Mouse (Mus musculus) intestine, postnatal 0 days (tissue): Measurements from ENCODE around the gene Tdrd9. TPM values are rescaled to one million over a fixed set of nuclear protein-coding genes. Genes with fewer than 3 reads are reported as not detected.
A peak's percentile ranks its signal among the peaks of the same experiment; 100 is the strongest.

Experiments
- ATAC-seq: fragments of 200-750 bp; cut with Nextera tagmentation; 2 replicates; pipeline ENCODE4 v1.8.0; 2017; ENCODE audit warnings: mild to moderate bottlenecking, moderate TSS enrichment, moderate library complexity
- H3K27ac ChIP-seq: fragments of 300-500 bp; sonication (generic); 2 replicates; pipeline ENCODE4 v1.5.1; 2014; ENCODE audit warnings: mild to moderate bottlenecking, low read depth, low read length, moderate library complexity
- H3K27me3 ChIP-seq: fragments of 300-500 bp; sonication (generic); replicated peaks from 2 replicates; pipeline ENCODE4 v1.6.1; 2014; ENCODE audit warnings: low read length, mixed read lengths; ENCODE audit not compliant: control insufficient read depth, insufficient read depth
- H3K36me3 ChIP-seq: fragments of 300-500 bp; sonication (generic); 2 replicates; pipeline ENCODE4 v1.6.1; 2014; ENCODE audit warnings: mild to moderate bottlenecking, moderate library complexity; ENCODE audit not compliant: control insufficient read depth, insufficient read depth
- H3K4me1 ChIP-seq: fragments of 300-500 bp; sonication (generic); replicated peaks from 2 replicates; pipeline ENCODE4 v1.6.1; 2014; ENCODE audit warnings: antibody characterized with exemption, low read length, mixed read lengths; ENCODE audit not compliant: control insufficient read depth, insufficient read depth
- H3K4me2 ChIP-seq: fragments of 300-500 bp; sonication (generic); replicated peaks from 2 replicates; pipeline ENCODE4 v1.6.1; 2014; ENCODE audit warnings: low read depth, mild to moderate bottlenecking, moderate library complexity
- H3K4me3 ChIP-seq: fragments of 300-500 bp; sonication (generic); 2 replicates; pipeline ENCODE4 v1.5.1; 2014; ENCODE audit warnings: low read depth, low read length
- H3K9ac ChIP-seq: fragments of 300-500 bp; sonication (generic); 2 replicates; pipeline ENCODE4 v1.6.1; 2014; ENCODE audit warnings: mild to moderate bottlenecking, low read depth, low read length
- H3K9me3 ChIP-seq: fragments of 300-500 bp; sonication (generic); 2 replicates; pipeline ENCODE4 v1.6.1; 2016; ENCODE audit warnings: mixed run types; ENCODE audit not compliant: control insufficient read depth
- CTCF ChIP-seq: sonication (generic); IDR thresholded peaks from 2 replicates; pipeline ENCODE4 v1.5.1; 2016; ENCODE audit warnings: low read depth, mild to moderate bottlenecking, control low read depth, antibody characterized with exemption, moderate library complexity
- WGBS: fragments of 180-500 bp; shearing (Covaris S2); extraction: QIAGEN DNeasy Blood & Tissue Kit; methylation state at CpG from one replicate; pipeline ENCODE4 v1.1.7; 2014; 5-methylcytosine and 5-hydroxymethylcytosine counted together
- microRNA-seq: library from miRNA; unstranded; fragments of <30 nt; microRNA quantifications from one replicate; pipeline ENCODE4, GENCODE M21; 2016
- polyA plus RNA-seq: library from polyadenylated mRNA; unstranded; fragments of >200 nt; fragmentation: Nextera tagmentation; extraction: Ambion mirVana; gene quantifications from 2 replicates; pipeline ENCODE4 v1.2.1, GENCODE M21; 2015

Tdrd9 gene
- polyA plus RNA-seq, 1 experiment from 2014 or later, result 0.04 TPM

- no peaks in the 10 kb centered on the region for H3K27me3 ChIP-seq
- H3K4me3 ChIP-seq, result no peak overlapping the region
- WGBS, result 73% methylated on average over 5 of the region's 5 CpGs
- no peaks in the 10 kb centered on the region for H3K9me3 ChIP-seq
- no peak overlapping the region for H3K9ac ChIP-seq
- no peak overlapping the region for H3K4me2 ChIP-seq
- H3K4me1 ChIP-seq, result 0 out of 2 replicates have a peak, but pooled peaks cover 7% of the 10 kb centered on the region
- H3K27ac ChIP-seq, result no peak overlapping the region
- ATAC-seq, result no peak
- peaks cover 24% of the 10 kb centered on the region; the same call in 1 of the 2 replicates for H3K36me3 ChIP-seq
- TF ChIP-seq CTCF, result no peak
Observed at GRCm38 (mm10) chr12:112117006-112117405, 145.6 kb downstream of the Tdrd9 start.

GRCm38 (mm10) chr12:112117649-112118048, 146.3 kb downstream of the Tdrd9 start:
- no peak overlapping the region for H3K4me3 ChIP-seq
- H3K27ac ChIP-seq, result no peak overlapping the region
- no peak overlapping the region for H3K9ac ChIP-seq
- H3K4me2 ChIP-seq, result no peak overlapping the region
- no peak for TF ChIP-seq CTCF
- peaks cover 24% of the 10 kb centered on the region; the same call in 1 of the 2 replicates for H3K36me3 ChIP-seq
- 34% methylated on average over 7 of the region's 7 CpGs for WGBS
- no peaks in the 10 kb centered on the region for H3K27me3 ChIP-seq
- no peaks in the 10 kb centered on the region for H3K9me3 ChIP-seq
- H3K4me1 ChIP-seq, result 0 out of 2 replicates have a peak, but pooled peaks cover 7% of the 10 kb centered on the region
- ATAC-seq, result peak; percentile 71

Small RNAs within 50 kb of the gene (microRNA-seq; reads per million reads assigned to microRNA genes)
- gene Mir3073a (not detected), gene Mir3073b (not detected)

Other genes with a start within 250 kb of the Tdrd9 start
- 42.9 and 45.7 TPM in 2 replicates for gene Klc1, start 212.7 kb upstream of the Tdrd9 start, polyA plus RNA-seq
- gene Xrcc3, start 157.7 kb upstream of the Tdrd9 start, polyA plus RNA-seq, result 3.4 and 6.1 TPM in 2 replicates
- gene Zfyve21, start 157.4 kb upstream of the Tdrd9 start, polyA plus RNA-seq, result 104 and 107 TPM in 2 replicates
- 13.6 and 16.7 TPM in 2 replicates for gene Ppp1r13b, start 63.4 kb upstream of the Tdrd9 start, polyA plus RNA-seq
- 1,268 and 1,348 TPM in 2 replicates for gene Atp5mpl, start 4.6 kb upstream of the Tdrd9 start, polyA plus RNA-seq
- not detected in 2 replicates for gene Rd3l, start 9.8 kb downstream of the Tdrd9 start, polyA plus RNA-seq
- 14.3 and 14.4 TPM in 2 replicates for gene Aspg, start 135.1 kb downstream of the Tdrd9 start, polyA plus RNA-seq
- gene Kif26a, start 174.6 kb downstream of the Tdrd9 start, polyA plus RNA-seq, result 0.89 and 1.1 TPM in 2 replicates